Mouse (Mus musculus): ENCODE data around the gene Sik2. TPM values are rescaled to one million over a fixed set of nuclear protein-coding genes. Genes with fewer than 3 reads are reported as not detected.

Gene Sik2
- polyA plus RNA-seq, 1 experiment from 2014 or later, result 11.0 TPM

DNA sequence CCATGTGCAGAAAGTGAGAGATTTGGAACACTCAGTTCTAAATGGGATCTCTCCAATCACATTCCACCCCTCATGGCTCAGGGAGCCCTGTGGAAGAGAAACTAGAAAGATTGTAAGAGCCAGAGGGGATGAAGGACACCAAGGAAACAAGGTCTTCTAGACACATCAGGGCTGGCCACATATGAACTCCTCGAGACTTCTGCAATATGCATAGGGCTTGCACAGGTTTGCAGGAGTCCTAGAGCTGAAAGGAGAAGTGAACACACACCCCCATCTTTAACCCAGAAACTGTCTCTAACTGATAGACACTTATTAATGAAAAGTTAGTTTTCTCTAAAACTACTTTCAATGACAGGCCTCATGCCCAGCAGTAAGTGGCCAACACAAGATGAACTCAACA is 64.0 kb downstream of the Sik2 start:
- no peaks in the 10 kb centered on the region for H3K36me3 ChIP-seq (ENCODE audit: control insufficient read depth, insufficient read depth, low read length)
- ATAC-seq (ENCODE audit: insufficient number of reproducible peaks, low FRiP score, low TSS enrichment, low read depth), result no peak
- H3K27me3 ChIP-seq (ENCODE audit: control insufficient read depth, insufficient read depth, low read length), result no peaks in the 10 kb centered on the region
- no peak for DNase-seq (ENCODE audit: low spot score)
- no peaks in the 10 kb centered on the region for H3K4me1 ChIP-seq (ENCODE audit: control insufficient read depth, insufficient read depth, low read length)
- no peaks in the 10 kb centered on the region for H3K9me3 ChIP-seq (ENCODE audit: control insufficient read depth, low read length)
- no peak overlapping the region for H3K4me3 ChIP-seq (ENCODE audit: low read depth, low read length)
- no peak overlapping the region for H3K27ac ChIP-seq (replicated peaks; ENCODE audit: low read depth, low read length)
- H3K9ac ChIP-seq (ENCODE audit: low read length), result no peak overlapping the region
- H3K4me2 ChIP-seq (ENCODE audit: low read depth, severe bottlenecking), result no peak overlapping the region
- WGBS, result 87% methylated on average over 1 of the region's 1 CpGs

DNA sequence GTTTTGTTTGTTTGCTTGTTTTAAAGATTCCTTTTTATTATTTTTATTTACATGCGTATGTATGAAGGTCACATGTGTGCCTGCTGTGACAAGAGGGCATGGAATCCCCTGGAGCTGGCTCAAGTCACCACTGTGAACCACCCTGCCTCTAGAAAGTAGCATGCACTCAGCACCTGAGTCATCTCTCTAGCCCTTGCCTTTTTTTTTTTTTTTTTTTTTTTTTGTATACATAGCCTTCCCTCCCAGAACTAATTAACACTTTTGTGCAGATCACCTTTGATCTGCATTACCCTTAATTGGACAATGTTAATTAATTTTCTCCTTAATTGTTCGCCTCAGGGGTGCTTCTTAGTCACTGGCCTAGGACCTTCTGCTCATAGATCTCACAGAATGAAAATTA is 66.2 kb downstream of the Sik2 start:
- no peak for ATAC-seq (ENCODE audit: insufficient number of reproducible peaks, low FRiP score, low TSS enrichment, low read depth)
- no peaks in the 10 kb centered on the region for H3K36me3 ChIP-seq (ENCODE audit: control insufficient read depth, insufficient read depth, low read length)
- WGBS, result 88% methylated on average over 2 of the region's 2 CpGs

DNA sequence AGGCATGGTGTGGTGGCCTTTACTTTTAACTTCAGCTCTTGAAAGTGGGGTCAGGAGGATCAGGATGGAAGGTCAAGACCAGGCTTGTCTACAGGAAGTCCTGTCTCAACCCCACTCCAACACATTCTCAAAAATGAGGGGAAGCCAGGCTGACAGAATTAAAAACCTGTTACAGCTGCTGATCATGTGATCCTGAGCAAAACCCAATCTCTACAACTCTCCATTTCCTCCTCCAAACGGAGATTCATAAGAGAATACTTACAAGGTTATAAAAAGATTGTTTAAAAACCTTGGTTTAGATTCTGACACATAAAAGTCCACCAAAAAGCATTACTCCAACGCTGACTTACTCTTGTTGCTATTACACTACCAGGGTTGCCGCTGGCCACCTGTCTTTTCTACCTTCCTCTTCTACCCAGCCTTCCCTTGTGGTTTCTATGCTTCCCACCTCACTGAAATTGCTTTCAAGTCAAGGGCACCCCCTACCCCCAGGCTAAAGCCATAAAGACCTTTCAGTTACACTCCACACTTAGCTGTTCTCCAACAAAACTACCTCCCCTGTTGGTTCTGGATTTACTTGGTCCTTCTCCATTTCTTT is 67.0 kb downstream of the Sik2 start:
- 82% methylated on average over 3 of the region's 3 CpGs for WGBS
- no peak for ATAC-seq (ENCODE audit: insufficient number of reproducible peaks, low FRiP score, low TSS enrichment, low read depth)
- Histone ChIP-seq H3K9ac (ENCODE audit: low read length) (no peak overlapping the region), H3K36me3 (ENCODE audit: control insufficient read depth, insufficient read depth, low read length) (no peaks in the 10 kb centered on the region), H3K4me3 (ENCODE audit: low read depth, low read length) (no peak overlapping the region), H3K4me1 (ENCODE audit: control insufficient read depth, insufficient read depth, low read length) (no peaks in the 10 kb centered on the region), H3K27me3 (ENCODE audit: control insufficient read depth, insufficient read depth, low read length) (no peaks in the 10 kb centered on the region), H3K27ac (replicated peaks; ENCODE audit: low read depth, low read length) (no peak overlapping the region), H3K4me2 (ENCODE audit: low read depth, severe bottlenecking) (no peak overlapping the region), H3K9me3 (ENCODE audit: control insufficient read depth, low read length) (no peaks in the 10 kb centered on the region)
- no peak for DNase-seq (ENCODE audit: low spot score)

More for the DNA sequence above, 66.2 kb downstream of the Sik2 start:
- no peak for DNase-seq (ENCODE audit: low spot score)
- no peak overlapping the region for H3K9ac ChIP-seq (ENCODE audit: low read length)
- H3K9me3 ChIP-seq (ENCODE audit: control insufficient read depth, low read length), result no peaks in the 10 kb centered on the region
- H3K27ac ChIP-seq (replicated peaks; ENCODE audit: low read depth, low read length), result no peak overlapping the region
- H3K4me2 ChIP-seq (ENCODE audit: low read depth, severe bottlenecking), result no peak overlapping the region
- no peaks in the 10 kb centered on the region for H3K27me3 ChIP-seq (ENCODE audit: control insufficient read depth, insufficient read depth, low read length)
- H3K4me1 ChIP-seq (ENCODE audit: control insufficient read depth, insufficient read depth, low read length), result no peaks in the 10 kb centered on the region
- no peak overlapping the region for H3K4me3 ChIP-seq (ENCODE audit: low read depth, low read length)

DNA sequence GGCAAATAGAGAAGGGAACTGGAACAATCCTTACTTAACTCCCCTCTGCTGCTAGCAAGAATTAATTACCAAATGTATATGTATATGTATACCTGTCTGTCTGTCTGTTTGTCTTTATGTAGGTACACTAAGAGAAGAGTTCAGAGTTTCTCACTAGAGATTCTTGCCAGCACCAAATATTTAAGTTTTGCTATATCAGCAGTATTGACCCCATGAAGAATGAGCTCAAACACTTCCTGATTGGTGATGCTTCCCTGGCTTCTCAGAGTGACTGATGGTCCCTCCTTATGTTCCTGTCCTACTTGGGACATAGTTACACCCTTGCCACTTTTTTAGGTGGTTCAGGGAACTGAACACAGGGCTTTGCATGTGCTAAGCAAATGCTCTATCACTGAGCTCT is 78.9 kb downstream of the Sik2 start:
- ATAC-seq (ENCODE audit: insufficient number of reproducible peaks, low FRiP score, low TSS enrichment, low read depth) (no peak), DNase-seq (ENCODE audit: low spot score) (no peak)
- Histone ChIP-seq H3K4me2 (ENCODE audit: low read depth, severe bottlenecking) (no peak overlapping the region), H3K36me3 (ENCODE audit: control insufficient read depth, insufficient read depth, low read length) (no peaks in the 10 kb centered on the region), H3K9me3 (ENCODE audit: control insufficient read depth, low read length) (no peaks in the 10 kb centered on the region), H3K4me1 (ENCODE audit: control insufficient read depth, insufficient read depth, low read length) (no peaks in the 10 kb centered on the region), H3K27me3 (ENCODE audit: control insufficient read depth, insufficient read depth, low read length) (no peaks in the 10 kb centered on the region), H3K4me3 (ENCODE audit: low read depth, low read length) (no peak overlapping the region), H3K27ac (replicated peaks; ENCODE audit: low read depth, low read length) (no peak overlapping the region), H3K9ac (ENCODE audit: low read length) (no peak overlapping the region)

DNA sequence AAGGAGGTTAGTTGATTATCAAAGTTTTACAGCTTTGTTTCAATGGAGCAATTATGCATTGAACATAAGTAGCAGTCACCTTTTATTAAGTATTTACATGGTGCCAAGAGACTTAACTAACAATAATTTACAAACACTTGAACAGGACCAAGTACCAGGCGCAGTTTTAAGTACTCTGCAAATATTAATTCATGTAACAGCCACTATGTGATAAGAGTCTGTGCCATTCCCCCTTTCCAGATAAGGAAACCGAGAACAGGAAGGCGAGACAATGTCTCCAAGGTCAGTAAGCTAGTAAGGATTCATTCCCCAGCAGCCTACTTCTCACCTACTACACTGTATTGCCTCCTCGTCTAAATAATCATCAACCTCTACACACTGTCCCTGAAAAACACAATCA is 83.1 kb downstream of the Sik2 start:
- DNase-seq (ENCODE audit: low spot score) (no peak), ATAC-seq (ENCODE audit: insufficient number of reproducible peaks, low FRiP score, low TSS enrichment, low read depth) (no peak)
- Histone ChIP-seq H3K27ac (replicated peaks; ENCODE audit: low read depth, low read length) (no peak overlapping the region), H3K9ac (ENCODE audit: low read length) (no peak overlapping the region), H3K27me3 (ENCODE audit: control insufficient read depth, insufficient read depth, low read length) (no peaks in the 10 kb centered on the region), H3K4me2 (ENCODE audit: low read depth, severe bottlenecking) (no peak overlapping the region), H3K4me3 (ENCODE audit: low read depth, low read length) (no peak overlapping the region), H3K4me1 (ENCODE audit: control insufficient read depth, insufficient read depth, low read length) (no peaks in the 10 kb centered on the region), H3K9me3 (ENCODE audit: control insufficient read depth, low read length) (no peaks in the 10 kb centered on the region), H3K36me3 (ENCODE audit: control insufficient read depth, insufficient read depth, low read length) (no peaks in the 10 kb centered on the region)
- WGBS, result 89% methylated on average over 4 of the region's 4 CpGs

DNA sequence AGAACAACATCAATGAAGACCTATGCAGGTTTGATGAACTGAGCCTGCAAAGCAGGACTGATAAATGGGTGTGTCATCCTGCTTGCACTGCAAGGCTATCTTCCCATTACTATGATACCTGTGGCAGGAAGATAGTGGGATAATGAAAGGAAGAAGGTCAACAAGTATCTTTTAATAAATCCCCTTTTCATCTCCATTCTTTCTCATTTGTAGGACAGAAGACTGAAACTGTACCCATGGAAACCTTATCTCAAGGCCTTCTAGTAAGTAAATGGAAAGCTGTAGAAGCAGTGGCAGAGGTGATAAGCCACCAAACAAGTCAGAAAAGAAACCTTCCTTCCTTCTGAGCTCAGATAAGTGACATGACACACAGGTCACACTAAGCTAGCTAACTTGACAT is 84.4 kb downstream of the Sik2 start:
- H3K9ac ChIP-seq (ENCODE audit: low read length), result no peak overlapping the region
- DNase-seq (ENCODE audit: low spot score) (no peak), ATAC-seq (ENCODE audit: insufficient number of reproducible peaks, low FRiP score, low TSS enrichment, low read depth) (no peak)
- H3K27ac ChIP-seq (replicated peaks; ENCODE audit: low read depth, low read length), result no peak overlapping the region
- H3K4me2 ChIP-seq (ENCODE audit: low read depth, severe bottlenecking), result no peak overlapping the region
- no peaks in the 10 kb centered on the region for H3K9me3 ChIP-seq (ENCODE audit: control insufficient read depth, low read length)
- no peaks in the 10 kb centered on the region for H3K4me1 ChIP-seq (ENCODE audit: control insufficient read depth, insufficient read depth, low read length)
- H3K4me3 ChIP-seq (ENCODE audit: low read depth, low read length), result no peak overlapping the region
- no peaks in the 10 kb centered on the region for H3K27me3 ChIP-seq (ENCODE audit: control insufficient read depth, insufficient read depth, low read length)
- H3K36me3 ChIP-seq (ENCODE audit: control insufficient read depth, insufficient read depth, low read length), result no peaks in the 10 kb centered on the region

DNA sequence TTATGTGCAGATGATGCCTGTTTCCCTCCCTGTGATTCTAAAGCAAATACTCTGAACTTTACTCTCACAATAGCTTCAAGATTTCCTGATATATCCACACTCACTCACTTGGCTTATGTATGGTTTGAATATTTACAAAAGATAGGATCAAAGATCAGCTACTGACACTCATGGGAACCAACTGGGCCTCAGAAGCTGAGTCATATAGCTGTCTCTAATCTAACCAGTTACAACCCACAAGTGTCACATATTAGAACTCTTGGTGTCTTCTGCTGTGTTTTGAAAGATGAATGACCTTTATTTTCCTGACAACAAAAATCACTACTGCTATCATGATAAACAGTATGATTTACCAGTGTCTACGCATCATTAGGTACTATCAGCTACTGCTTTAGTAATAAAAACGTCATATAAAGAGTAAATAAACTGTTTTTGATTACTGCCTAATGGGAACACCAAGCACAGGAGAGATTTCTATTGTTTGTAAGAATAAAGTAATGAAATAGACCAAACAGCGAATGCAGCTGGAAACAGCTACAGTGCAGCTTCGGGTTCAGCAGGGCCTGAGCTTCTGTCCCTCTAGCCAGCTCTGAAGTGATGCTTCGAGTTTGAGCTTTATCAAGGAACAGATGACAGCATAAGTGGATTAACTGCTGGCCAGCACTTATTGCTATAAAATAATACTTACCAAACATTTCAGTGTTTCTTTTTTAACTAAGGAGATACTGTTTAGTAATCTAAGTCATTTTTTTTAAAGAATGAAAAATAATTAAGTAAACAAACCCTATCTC is 86.3 kb downstream of the Sik2 start:
- DNase-seq (ENCODE audit: low spot score), result no peak
- Histone ChIP-seq H3K9ac (ENCODE audit: low read length) (no peak overlapping the region), H3K4me2 (ENCODE audit: low read depth, severe bottlenecking) (no peak overlapping the region), H3K27ac (replicated peaks; ENCODE audit: low read depth, low read length) (no peak overlapping the region), H3K4me1 (ENCODE audit: control insufficient read depth, insufficient read depth, low read length) (no peaks in the 10 kb centered on the region), H3K36me3 (ENCODE audit: control insufficient read depth, insufficient read depth, low read length) (no peaks in the 10 kb centered on the region), H3K27me3 (ENCODE audit: control insufficient read depth, insufficient read depth, low read length) (no peaks in the 10 kb centered on the region), H3K9me3 (ENCODE audit: control insufficient read depth, low read length) (no peaks in the 10 kb centered on the region), H3K4me3 (ENCODE audit: low read depth, low read length) (no peak overlapping the region)
- ATAC-seq (ENCODE audit: insufficient number of reproducible peaks, low FRiP score, low TSS enrichment, low read depth), result no peak
- WGBS, result 75% methylated on average over 5 of the region's 5 CpGs

DNA sequence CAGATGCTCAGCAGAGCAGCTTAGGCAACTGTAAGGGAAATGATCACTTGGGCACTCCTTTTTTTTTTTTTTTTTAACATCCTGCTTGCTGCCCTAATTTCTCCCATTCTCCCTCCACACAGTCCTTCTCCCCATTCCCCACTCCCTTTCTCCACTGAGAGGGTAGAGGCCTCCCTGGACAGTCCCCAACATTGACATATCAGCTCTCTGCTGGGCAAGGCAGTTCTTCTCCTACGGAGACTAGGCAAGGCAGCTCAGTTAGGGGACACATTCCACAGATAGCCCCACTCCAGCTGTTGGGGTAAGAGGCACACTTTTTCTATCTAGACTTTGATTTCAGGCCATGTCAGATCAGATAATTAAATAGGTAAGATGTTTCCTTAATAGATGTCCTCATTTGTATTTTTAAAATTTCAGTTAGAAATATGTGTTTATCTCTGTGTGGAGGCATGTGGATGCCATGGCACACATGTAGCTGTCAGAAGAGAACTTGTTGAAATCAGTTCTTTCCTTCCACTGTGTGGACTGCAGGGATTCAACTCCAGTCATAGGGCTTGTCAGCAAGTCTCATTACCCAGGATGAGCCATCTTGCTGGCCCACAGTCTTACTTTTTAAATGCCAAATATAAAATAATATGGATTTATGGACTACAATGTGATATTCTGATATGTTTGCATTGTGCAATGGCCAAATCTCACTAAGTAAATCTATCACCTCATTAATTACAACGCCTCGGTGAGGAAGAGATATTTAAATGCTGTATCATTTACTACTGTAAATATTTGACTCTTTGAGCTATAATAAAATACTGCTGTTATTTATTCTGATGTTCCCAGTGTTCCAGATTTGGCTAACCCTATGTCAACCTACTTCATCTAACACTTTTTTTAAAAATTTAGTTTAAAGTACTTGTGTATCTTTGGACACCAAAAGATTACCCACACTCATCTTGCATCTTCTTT is 87.7 kb downstream of the Sik2 start:
- DNase-seq (ENCODE audit: low spot score), result no peak
- Histone ChIP-seq H3K9ac (ENCODE audit: low read length) (no peak overlapping the region), H3K9me3 (ENCODE audit: control insufficient read depth, low read length) (no peaks in the 10 kb centered on the region), H3K27me3 (ENCODE audit: control insufficient read depth, insufficient read depth, low read length) (no peaks in the 10 kb centered on the region), H3K36me3 (ENCODE audit: control insufficient read depth, insufficient read depth, low read length) (no peaks in the 10 kb centered on the region), H3K4me3 (ENCODE audit: low read depth, low read length) (no peak overlapping the region), H3K4me1 (ENCODE audit: control insufficient read depth, insufficient read depth, low read length) (no peaks in the 10 kb centered on the region), H3K27ac (replicated peaks; ENCODE audit: low read depth, low read length) (no peak overlapping the region), H3K4me2 (ENCODE audit: low read depth, severe bottlenecking) (no peak overlapping the region)
- 83% methylated on average over 3 of the region's 3 CpGs for WGBS
- no peak for ATAC-seq (ENCODE audit: insufficient number of reproducible peaks, low FRiP score, low TSS enrichment, low read depth)

All from limb, embryonic 11.5 days (tissue).